Mouse (Mus musculus): ENCODE measurements at regions not wholly inside any gene's neighbourhood (a gene's known extent, or its start where the extent isn't known, plus 50 kb on each side); places are given as distances from the start of the nearest gene placed in this dataset.

DNA sequence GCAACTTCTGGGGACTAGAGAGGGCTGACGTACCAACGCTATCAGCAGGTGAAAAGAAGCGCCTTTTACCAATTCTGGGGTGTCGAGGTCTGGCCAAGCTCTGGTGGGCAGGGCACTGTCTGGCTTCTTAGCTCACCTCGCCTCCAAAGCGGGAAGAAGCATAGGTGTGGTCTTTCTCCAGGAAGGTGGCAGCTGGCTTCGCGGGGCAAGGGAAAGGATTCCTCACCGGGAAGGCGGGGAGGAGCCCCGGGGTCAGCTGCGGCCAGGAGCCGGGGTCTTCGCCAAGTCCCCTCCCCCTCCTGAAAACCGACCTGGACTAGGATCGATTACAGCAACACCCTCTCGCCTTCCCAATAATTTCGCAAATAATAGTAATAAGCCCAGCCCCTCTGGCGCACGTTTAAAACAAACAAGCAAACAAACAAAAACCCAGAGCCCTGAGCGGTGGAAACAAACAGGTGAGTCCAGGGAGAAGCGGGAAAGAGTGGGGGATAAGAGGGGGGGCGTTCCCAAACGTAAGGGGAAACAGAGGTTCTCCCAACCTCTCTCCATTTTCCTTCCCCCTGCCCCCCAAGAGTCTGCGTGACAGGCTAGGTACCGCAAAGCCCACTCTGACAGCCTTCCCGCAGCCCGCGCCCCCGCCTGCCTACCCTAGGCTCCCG is 63.5 kb upstream of the Ak4 start:
- peak overlapping the region; percentile 90 for H3K27ac ChIP-seq
- no peaks in the 10 kb centered on the region for H3K27me3 ChIP-seq
- peak overlapping the region; percentile 90 for H3K9ac ChIP-seq
- peak overlapping the region; percentile 82 for H3K4me3 ChIP-seq
- H3K4me2 ChIP-seq: peak overlapping the region; percentile 90
- H3K9me3 ChIP-seq: no peaks in the 10 kb centered on the region
- no peaks in the 10 kb centered on the region for H3K36me3 ChIP-seq
- under 1% methylated on average over 31 of the region's 31 CpGs for WGBS
- H3K4me1 ChIP-seq: peaks cover 34% of the 10 kb centered on the region
- ATAC-seq (ENCODE audit: insufficient number of reproducible peaks, insufficient read depth, low FRiP score, low TSS enrichment, low read depth): no peak

DNA sequence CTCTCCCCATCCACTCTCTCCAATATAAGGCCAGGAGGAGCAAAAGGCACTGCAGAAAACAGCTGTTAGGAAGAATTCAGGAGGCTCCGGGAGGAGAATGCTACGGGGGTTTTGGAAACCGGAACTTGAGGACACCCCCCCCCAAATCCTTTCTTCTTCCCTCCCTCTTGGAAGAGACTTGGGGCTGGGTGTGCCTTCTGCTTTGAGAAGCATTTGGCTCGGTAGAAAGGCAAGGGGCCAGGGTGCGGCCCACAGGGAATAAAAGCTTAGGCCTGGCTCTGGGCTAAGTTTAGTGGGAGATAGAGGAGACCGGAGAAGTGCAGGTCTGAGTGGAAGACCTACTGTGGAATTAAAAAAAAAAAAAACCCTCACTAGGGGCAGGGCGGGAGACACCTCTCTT is 64.1 kb upstream of the Ak4 start:
- Histone ChIP-seq H3K4me1 (peaks cover 38% of the 10 kb centered on the region), H3K9ac (peak overlapping the region; percentile 90), H3K4me2 (peak overlapping the region; percentile 90), H3K36me3 (no peaks in the 10 kb centered on the region), H3K9me3 (no peaks in the 10 kb centered on the region), H3K27ac (0 out of 2 replicates have a peak overlapping the region, but pooled peaks have one; percentile 1), H3K4me3 (peak overlapping the region; percentile 82), H3K27me3 (no peaks in the 10 kb centered on the region)
- no peak for ATAC-seq (ENCODE audit: insufficient number of reproducible peaks, insufficient read depth, low FRiP score, low TSS enrichment, low read depth)
- WGBS: 10% methylated on average over 7 of the region's 7 CpGs

DNA sequence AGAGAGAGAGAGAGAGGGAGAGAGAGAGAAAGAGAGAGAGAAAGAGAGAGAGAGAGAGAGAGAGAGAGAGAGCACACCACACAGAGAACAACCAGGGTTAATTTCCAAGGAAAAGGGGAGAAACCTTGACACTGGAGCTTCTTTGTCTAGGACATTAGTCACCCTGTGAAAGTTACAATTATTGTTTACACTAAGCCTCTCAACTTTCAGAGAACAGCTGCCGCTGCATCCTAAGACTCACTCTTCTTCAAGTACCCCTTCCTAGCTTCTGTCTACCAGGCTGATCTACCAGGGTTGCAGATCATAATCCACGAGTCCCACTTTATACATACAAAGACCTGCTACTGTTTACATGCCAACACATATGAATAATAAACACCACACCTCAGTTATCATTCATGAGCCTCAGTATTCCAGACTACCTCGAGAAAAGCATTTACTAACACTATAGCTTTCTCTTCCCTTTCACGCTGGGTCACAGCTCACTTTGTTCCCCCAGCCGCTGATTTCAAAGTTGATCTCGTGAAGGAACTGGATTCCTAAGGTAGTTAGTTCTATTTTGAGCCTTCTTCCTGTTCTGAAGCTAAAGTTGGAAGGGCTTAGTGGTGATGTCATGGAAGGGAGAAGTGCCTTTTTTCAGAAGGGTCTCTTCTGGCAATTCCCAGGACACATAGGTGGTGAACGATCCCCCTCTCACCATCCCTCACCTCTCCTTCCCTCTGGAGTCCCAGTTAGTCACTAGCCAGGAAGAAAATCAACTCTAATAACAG is 64.8 kb upstream of the Ak4 start:
- no peaks in the 10 kb centered on the region for H3K27me3 ChIP-seq
- no peaks in the 10 kb centered on the region for H3K36me3 ChIP-seq
- peak overlapping the region; percentile 90 for H3K4me2 ChIP-seq
- H3K9ac ChIP-seq: peak overlapping the region; percentile 90; the same call in 1 of the 2 replicates
- peak overlapping the region; percentile 1; the same call in 1 of the 2 replicates for H3K27ac ChIP-seq
- no peaks in the 10 kb centered on the region for H3K9me3 ChIP-seq
- WGBS: 33% methylated on average over 7 of the region's 7 CpGs
- H3K4me1 ChIP-seq: peaks cover 38% of the 10 kb centered on the region
- H3K4me3 ChIP-seq: peak overlapping the region; percentile 82
- ATAC-seq (ENCODE audit: insufficient number of reproducible peaks, insufficient read depth, low FRiP score, low TSS enrichment, low read depth): no peak

DNA sequence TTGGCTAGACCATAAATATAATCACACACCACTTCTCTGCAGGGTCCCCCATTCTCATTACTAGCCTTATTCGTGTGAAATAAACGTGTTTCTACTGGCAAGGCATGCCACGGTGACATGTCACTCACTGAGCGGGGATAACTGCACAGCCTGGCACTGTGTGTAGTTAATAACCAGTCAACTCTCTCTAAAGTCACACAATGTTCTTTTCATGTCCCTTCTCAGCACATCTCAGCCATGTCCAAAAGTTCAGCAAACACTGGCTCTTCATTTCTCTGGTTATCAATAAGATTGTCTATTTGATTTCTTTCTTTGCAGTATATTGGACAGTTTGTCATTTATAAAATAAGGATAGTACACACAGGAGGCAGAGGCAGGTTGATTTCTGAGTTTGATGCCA is 66.9 kb upstream of the Ak4 start:
- H3K4me1 ChIP-seq: peaks cover 32% of the 10 kb centered on the region
- H3K36me3 ChIP-seq: no peaks in the 10 kb centered on the region
- ATAC-seq (ENCODE audit: insufficient number of reproducible peaks, insufficient read depth, low FRiP score, low TSS enrichment, low read depth): no peak
- no peaks in the 10 kb centered on the region for H3K9me3 ChIP-seq
- H3K9ac ChIP-seq: no peak overlapping the region
- no peaks in the 10 kb centered on the region for H3K27me3 ChIP-seq
- WGBS: 85% methylated on average over 4 of the region's 4 CpGs
- H3K4me3 ChIP-seq: no peak overlapping the region
- H3K27ac ChIP-seq: no peak overlapping the region
- H3K4me2 ChIP-seq: no peak overlapping the region

DNA sequence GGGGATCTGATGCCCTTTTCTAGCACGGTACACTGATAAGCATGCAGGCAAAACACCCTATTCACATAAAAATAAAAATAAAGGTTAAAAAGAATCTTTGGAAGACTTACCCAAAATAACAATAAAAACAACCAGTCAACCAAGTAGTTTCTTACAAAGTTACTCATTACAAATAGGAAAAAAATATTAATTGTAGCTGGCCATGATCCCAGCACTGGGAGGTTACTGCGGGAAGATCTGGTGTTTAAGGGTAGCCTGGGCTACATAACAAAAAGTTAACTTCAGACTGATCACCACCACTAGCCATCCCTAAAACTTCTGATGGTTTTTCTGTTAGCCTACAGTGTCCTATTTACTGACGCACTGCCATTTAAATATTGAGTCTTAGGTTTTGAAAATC is 67.4 kb upstream of the Ak4 start:
- no peaks in the 10 kb centered on the region for H3K27me3 ChIP-seq
- no peaks in the 10 kb centered on the region for H3K9me3 ChIP-seq
- no peak overlapping the region for H3K4me3 ChIP-seq
- H3K36me3 ChIP-seq: 0 out of 2 replicates have a peak, but pooled peaks cover 2% of the 10 kb centered on the region
- 84% methylated on average over 3 of the region's 3 CpGs for WGBS
- H3K27ac ChIP-seq: no peak overlapping the region
- H3K4me1 ChIP-seq: peaks cover 31% of the 10 kb centered on the region
- no peak for ATAC-seq (ENCODE audit: insufficient number of reproducible peaks, insufficient read depth, low FRiP score, low TSS enrichment, low read depth)
- H3K9ac ChIP-seq: no peak overlapping the region
- H3K4me2 ChIP-seq: no peak overlapping the region

DNA sequence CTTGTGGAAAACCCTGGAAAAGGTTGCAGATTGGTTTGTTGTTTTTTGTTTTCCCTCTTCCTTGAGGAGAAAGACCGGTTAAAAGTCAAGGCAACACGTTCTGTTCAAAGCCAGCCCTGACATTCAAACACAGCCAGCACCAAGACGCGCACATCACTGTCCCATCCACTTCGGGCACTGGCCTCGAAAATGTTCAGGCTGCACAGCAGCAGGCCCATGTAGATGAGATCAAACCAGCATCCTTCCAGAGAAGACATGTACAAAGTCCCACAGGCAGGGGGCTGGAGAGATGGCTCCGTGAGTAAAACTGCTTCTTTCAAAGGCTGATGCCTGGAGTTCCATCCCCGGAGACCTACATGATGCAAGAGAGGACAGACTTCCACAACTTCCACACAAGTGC is 68.4 kb upstream of the Ak4 start:
- H3K4me2 ChIP-seq: no peak overlapping the region
- H3K9me3 ChIP-seq: no peaks in the 10 kb centered on the region
- peak overlapping the region; percentile 63 for H3K27ac ChIP-seq
- H3K4me3 ChIP-seq: no peak overlapping the region
- no peak overlapping the region for H3K9ac ChIP-seq
- peaks cover 12% of the 10 kb centered on the region for H3K36me3 ChIP-seq
- no peaks in the 10 kb centered on the region for H3K27me3 ChIP-seq
- WGBS: 74% methylated on average over 8 of the region's 8 CpGs
- H3K4me1 ChIP-seq: peaks cover 31% of the 10 kb centered on the region
- ATAC-seq (ENCODE audit: insufficient number of reproducible peaks, insufficient read depth, low FRiP score, low TSS enrichment, low read depth): no peak

DNA sequence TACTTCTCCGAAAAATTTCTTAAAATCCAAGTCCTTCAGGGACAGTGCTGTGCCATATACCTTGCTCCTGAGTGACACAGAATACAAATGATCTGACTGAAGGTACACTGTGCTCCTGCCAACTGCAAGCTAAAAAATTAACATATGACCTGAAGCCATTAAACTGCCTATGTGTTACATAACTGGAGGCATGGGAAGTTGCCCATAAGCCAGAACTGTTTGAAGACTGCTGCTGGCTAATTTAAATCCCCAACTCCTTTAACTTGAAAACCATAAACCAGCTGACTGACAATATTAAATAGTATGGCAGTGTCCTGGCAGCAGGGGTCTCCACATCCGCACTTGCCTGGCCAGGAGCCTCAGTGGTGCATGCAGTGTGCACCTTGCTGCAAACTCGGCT is 68.9 kb upstream of the Ak4 start:
- Histone ChIP-seq H3K27ac (peak overlapping the region; percentile 63), H3K4me1 (peaks cover 28% of the 10 kb centered on the region), H3K4me3 (no peak overlapping the region), H3K36me3 (peaks cover 15% of the 10 kb centered on the region), H3K9me3 (no peaks in the 10 kb centered on the region), H3K27me3 (no peaks in the 10 kb centered on the region), H3K9ac (no peak overlapping the region), H3K4me2 (no peak overlapping the region)
- WGBS: 84% methylated on average over 3 of the region's 3 CpGs
- ATAC-seq (ENCODE audit: insufficient number of reproducible peaks, insufficient read depth, low FRiP score, low TSS enrichment, low read depth): no peak

DNA sequence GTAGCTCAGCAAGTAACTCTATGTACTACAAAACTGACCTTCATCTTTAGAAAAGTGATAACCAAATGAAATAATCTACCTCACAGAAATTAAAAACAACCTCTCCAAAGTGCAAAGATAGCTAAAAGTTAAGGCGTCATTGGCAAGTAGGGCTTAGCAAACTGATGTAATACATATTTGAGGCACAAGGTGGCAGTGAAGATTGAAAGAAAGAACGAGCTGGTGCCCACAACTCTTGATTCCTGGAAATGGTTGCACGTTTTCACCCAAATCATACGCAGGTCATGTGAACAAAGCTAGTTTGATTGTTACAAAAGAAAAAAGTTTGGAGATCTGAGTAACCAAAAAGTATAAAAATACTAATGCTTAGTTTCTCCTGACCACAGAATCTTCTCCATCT is 69.7 kb upstream of the Ak4 start:
- Histone ChIP-seq H3K4me1 (peaks cover 20% of the 10 kb centered on the region), H3K36me3 (peaks cover 16% of the 10 kb centered on the region), H3K27me3 (no peaks in the 10 kb centered on the region), H3K4me2 (no peak overlapping the region), H3K27ac (no peak overlapping the region), H3K4me3 (no peak overlapping the region), H3K9me3 (no peaks in the 10 kb centered on the region), H3K9ac (no peak overlapping the region)
- no peak for ATAC-seq (ENCODE audit: insufficient number of reproducible peaks, insufficient read depth, low FRiP score, low TSS enrichment, low read depth)
- 17% methylated on average over 4 of the region's 4 CpGs for WGBS

DNA sequence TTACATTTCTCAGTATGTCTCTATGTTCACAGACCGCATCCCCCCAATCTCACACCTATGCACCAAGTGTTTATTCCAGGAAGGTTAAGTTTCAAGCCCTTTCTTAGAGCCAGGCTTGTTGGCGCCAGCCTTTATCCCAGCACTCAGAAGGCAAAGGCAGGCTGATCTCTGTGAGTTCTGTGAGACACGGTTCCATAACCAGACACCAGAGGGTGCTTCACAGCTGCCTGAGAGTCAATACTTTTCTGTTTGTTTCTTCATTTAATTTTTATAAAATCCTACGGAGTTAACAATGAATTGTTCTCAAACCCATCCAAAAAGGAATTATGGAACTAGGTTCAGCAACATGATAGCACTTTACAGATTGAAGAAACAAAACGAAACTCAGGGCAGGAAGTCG is 71.8 kb upstream of the Ak4 start:
- Histone ChIP-seq H3K9me3 (no peaks in the 10 kb centered on the region), H3K4me2 (no peak overlapping the region), H3K27me3 (no peaks in the 10 kb centered on the region), H3K4me1 (peaks cover 7% of the 10 kb centered on the region; the same call in 1 of the 2 replicates), H3K9ac (no peak overlapping the region), H3K36me3 (peaks cover 25% of the 10 kb centered on the region), H3K27ac (no peak overlapping the region), H3K4me3 (no peak overlapping the region)
- ATAC-seq (ENCODE audit: insufficient number of reproducible peaks, insufficient read depth, low FRiP score, low TSS enrichment, low read depth): no peak
- WGBS: 78% methylated on average over 6 of the region's 6 CpGs

DNA sequence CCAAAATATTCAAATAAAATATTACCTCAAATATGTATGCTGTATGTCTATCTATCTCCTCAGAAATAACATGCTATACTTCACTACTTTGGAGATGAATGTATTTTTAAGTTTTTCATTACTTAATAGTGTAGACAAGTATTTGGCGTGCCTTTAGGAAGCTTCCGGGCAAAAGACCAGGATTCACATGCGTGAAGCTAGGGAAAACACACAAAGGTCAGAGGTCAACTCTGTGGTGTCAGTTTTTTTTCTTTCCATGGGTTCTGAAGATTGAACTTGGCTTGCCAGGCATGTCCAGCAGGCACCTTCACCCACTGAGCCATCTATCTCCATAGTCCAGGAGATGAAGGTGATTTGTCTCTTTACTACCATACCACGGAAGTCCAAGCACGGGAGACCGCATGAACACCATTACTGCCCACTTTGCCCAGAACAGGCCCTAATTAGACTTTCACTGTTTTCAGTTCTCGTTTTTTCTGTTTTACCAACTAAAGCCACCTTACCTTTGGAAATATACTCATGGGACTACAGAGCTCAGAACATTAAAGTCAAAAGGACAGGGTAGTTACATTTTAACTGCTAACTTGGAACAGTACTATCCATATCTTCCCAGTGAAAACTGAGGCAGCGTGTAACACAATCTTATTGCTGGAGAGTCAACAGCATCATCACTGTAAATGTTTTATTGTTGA is 76.9 kb upstream of the Ak4 start:
- no peak for ATAC-seq (ENCODE audit: insufficient number of reproducible peaks, insufficient read depth, low FRiP score, low TSS enrichment, low read depth)
- whole genome bisulfite sequencing: 90% methylated on average over 8 of the region's 8 CpGs
- no peak overlapping the region for H3K4me3 ChIP-seq
- no peaks in the 10 kb centered on the region for H3K27me3 ChIP-seq
- no peaks in the 10 kb centered on the region for H3K9me3 ChIP-seq
- no peak overlapping the region for H3K4me2 ChIP-seq
- H3K27ac ChIP-seq: no peak overlapping the region
- no peak overlapping the region for H3K9ac ChIP-seq
- peaks cover 25% of the 10 kb centered on the region for H3K36me3 ChIP-seq
- H3K4me1 ChIP-seq: no peaks in the 10 kb centered on the region

DNA sequence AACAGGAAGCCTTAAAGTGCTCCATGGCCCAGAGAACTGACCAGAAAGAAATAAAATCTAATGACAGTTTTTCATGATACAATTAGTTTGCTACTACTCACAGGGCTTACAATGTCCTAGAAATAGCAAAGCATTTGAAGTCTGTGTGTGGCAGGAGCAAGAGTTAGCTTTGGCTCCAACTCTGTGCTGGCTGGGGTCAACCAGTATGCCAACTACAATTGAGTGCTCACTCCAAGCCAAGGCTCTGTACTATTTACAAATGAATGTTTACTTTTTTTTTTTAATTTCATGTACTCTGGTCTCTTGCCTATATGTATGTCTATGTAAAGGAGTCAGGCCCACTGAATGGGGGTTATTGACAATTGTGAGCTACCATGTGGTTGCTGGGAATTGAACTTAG is 75.7 kb upstream of the Jak1 start:
- Histone ChIP-seq H3K4me2 (no peak overlapping the region), H3K27me3 (no peaks in the 10 kb centered on the region), H3K36me3 (peaks cover 14% of the 10 kb centered on the region), H3K4me1 (no peaks in the 10 kb centered on the region), H3K9me3 (no peaks in the 10 kb centered on the region), H3K27ac (no peak overlapping the region), H3K4me3 (no peak overlapping the region), H3K9ac (no peak overlapping the region)
- ATAC-seq (ENCODE audit: insufficient number of reproducible peaks, insufficient read depth, low FRiP score, low TSS enrichment, low read depth): no peak

DNA sequence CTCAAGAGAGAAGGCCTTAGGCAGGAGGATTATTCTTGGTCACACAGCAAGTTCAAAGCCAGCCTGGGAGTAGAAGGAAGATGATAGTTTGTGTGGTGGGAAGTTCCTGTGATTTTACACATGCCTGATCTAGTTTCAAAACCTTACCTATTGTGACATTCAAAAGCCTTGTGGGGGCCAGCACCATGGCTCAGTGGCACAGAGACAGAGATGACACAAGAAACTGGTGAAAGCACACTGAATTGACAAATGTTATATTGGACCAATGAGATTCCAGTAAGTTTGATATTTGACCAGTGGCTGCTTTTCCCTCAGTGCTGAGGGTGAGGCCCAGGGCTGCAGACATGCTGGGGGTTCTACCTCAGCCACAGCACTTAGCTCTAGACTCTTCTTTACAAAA is 73.1 kb upstream of the Jak1 start:
- ATAC-seq (ENCODE audit: insufficient number of reproducible peaks, insufficient read depth, low FRiP score, low TSS enrichment, low read depth): no peak
- H3K4me2 ChIP-seq: no peak overlapping the region
- no peak overlapping the region for H3K9ac ChIP-seq
- 0 out of 2 replicates have a peak, but pooled peaks cover 1% of the 10 kb centered on the region for H3K4me1 ChIP-seq
- H3K27ac ChIP-seq: no peak overlapping the region
- no peaks in the 10 kb centered on the region for H3K36me3 ChIP-seq
- H3K9me3 ChIP-seq: no peaks in the 10 kb centered on the region
- no peaks in the 10 kb centered on the region for H3K27me3 ChIP-seq
- H3K4me3 ChIP-seq: no peak overlapping the region
